Mouse (Mus musculus): ENCODE measurements around the gene Il17rc.

DNA sequence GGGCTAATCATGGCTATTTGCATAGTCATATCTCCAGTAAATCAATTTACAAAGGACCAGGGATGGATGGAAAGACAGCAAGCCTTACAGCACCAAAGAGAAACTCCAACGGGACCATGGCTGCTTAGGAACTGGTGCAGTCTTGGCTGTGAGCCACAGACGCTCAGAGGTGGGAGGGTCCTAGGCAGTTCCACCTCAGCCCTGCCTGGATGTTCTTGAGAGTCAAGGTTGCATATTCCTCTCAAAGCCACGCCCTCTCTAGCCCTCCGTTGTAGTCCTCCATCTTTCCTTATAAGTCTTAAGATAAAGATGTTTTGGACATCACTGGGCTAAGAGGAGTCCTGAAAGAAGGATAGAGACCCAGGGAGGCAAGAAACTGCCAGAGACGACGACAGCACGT lies 7.2 kb upstream of the Il17rc start:
- no peak for TF ChIP-seq EP300 (IDR thresholded peaks at IDR 0.05)
- no peak for TF ChIP-seq CTCF (IDR thresholded peaks at IDR 0.05)

All from lung, postnatal 0 days (tissue).